Mouse (Mus musculus) forebrain, embryonic 14.5 days (tissue): Measurements from ENCODE around the gene C030005K15Rik. TPM values are rescaled to one million over a fixed set of nuclear protein-coding genes. Genes with fewer than 3 reads are reported as not detected.

Source experiments
- ATAC-seq: fragments of 200-750 bp; cut with Nextera tagmentation; 2 replicates; pipeline ENCODE4 v1.8.0; 2017; ENCODE audit warnings: mild to moderate bottlenecking, moderate library complexity
- DNase-seq: peaks from one replicate; pipeline ENCODE4 v3.0.0-alpha.2; 2015; ENCODE audit warnings: low spot score
- H3K27ac ChIP-seq: fragments of 300-500 bp; sonication (generic); 2 replicates; pipeline ENCODE4 v1.5.1; 2014; ENCODE audit warnings: low read depth, mild to moderate bottlenecking, control low read depth, low read length, moderate library complexity
- H3K27me3 ChIP-seq: fragments of 300-500 bp; sonication (generic); replicated peaks from 2 replicates; pipeline ENCODE4 v1.6.1; 2014; ENCODE audit warnings: low read length, control low read depth, mixed read lengths; ENCODE audit not compliant: control insufficient read depth, insufficient read depth
- H3K36me3 ChIP-seq: fragments of 300-500 bp; sonication (generic); 2 replicates; pipeline ENCODE4 v1.6.1; 2014; ENCODE audit warnings: low read length, control low read depth; ENCODE audit not compliant: control insufficient read depth, insufficient read depth
- H3K4me1 ChIP-seq: fragments of 300-500 bp; sonication (generic); 2 replicates; pipeline ENCODE4 v1.6.1; 2014; ENCODE audit warnings: antibody characterized with exemption, low read length, control low read depth; ENCODE audit not compliant: control insufficient read depth, insufficient read depth
- H3K4me2 ChIP-seq: fragments of 300-500 bp; sonication (generic); 2 replicates; pipeline ENCODE4 v1.6.1; 2014; ENCODE audit warnings: mild to moderate bottlenecking, control low read depth, low read length
- H3K4me3 ChIP-seq: fragments of 300-500 bp; sonication (generic); 2 replicates; pipeline ENCODE4 v1.5.1; 2014; ENCODE audit warnings: low read depth, low read length, control low read depth
- H3K9ac ChIP-seq: fragments of 300-500 bp; sonication (generic); 2 replicates; pipeline ENCODE4 v1.6.1; 2014; ENCODE audit warnings: mild to moderate bottlenecking, low read length, control low read depth, moderate library complexity
- H3K9me3 ChIP-seq: fragments of 300-500 bp; sonication (generic); replicated peaks from 2 replicates; pipeline ENCODE4 v1.6.1; 2016; ENCODE audit warnings: low read length, control low read depth, mixed read lengths; ENCODE audit not compliant: control insufficient read depth
- WGBS: fragments of 180-500 bp; shearing (Covaris S2); extraction: QIAGEN DNeasy Blood & Tissue Kit; methylation state at CpG from one replicate; pipeline ENCODE4 v1.1.7; 2014; 5-methylcytosine and 5-hydroxymethylcytosine counted together
- polyA plus RNA-seq: library from polyadenylated mRNA; unstranded; fragments of >200 nt; fragmentation: Nextera tagmentation; extraction: Ambion mirVana; gene quantifications from 2 replicates; pipeline ENCODE4 v1.2.1, GENCODE M21; 2014

The C030005K15Rik gene
- polyA plus RNA-seq, 1 experiment from 2014 or later = not detected

- Histone ChIP-seq H3K9ac (no peak overlapping the region), H3K4me3 (no peak overlapping the region), H3K9me3 (no peaks in the 10 kb centered on the region), H3K36me3 (no peaks in the 10 kb centered on the region), H3K4me1 (no peaks in the 10 kb centered on the region), H3K4me2 (no peak overlapping the region), H3K27me3 (no peaks in the 10 kb centered on the region), H3K27ac (no peak overlapping the region)
- DNase-seq (peak; percentile 68), ATAC-seq (peak; percentile 62; the same call in 1 of the 2 replicates)
- WGBS = 66% methylated on average over 3 of the region's 3 CpGs
These were observed 11.2 kb downstream of the C030005K15Rik start for GRCm38 (mm10) chr10:97715289-97715906.

GRCm38 (mm10) chr10:97714584-97714983, 12.0 kb downstream of the C030005K15Rik start:
- Histone ChIP-seq H3K9me3 (no peaks in the 10 kb centered on the region), H3K36me3 (no peaks in the 10 kb centered on the region), H3K9ac (no peak overlapping the region), H3K4me3 (no peak overlapping the region), H3K27ac (no peak overlapping the region), H3K27me3 (no peaks in the 10 kb centered on the region), H3K4me1 (no peaks in the 10 kb centered on the region), H3K4me2 (no peak overlapping the region)
- no peak for ATAC-seq
- no peak for DNase-seq
- 50% methylated on average over 4 of the region's 4 CpGs for WGBS

- Histone ChIP-seq H3K9me3 (no peaks in the 10 kb centered on the region), H3K27me3 (no peaks in the 10 kb centered on the region), H3K4me2 (no peak overlapping the region), H3K9ac (no peak overlapping the region), H3K27ac (no peak overlapping the region), H3K4me1 (no peaks in the 10 kb centered on the region), H3K4me3 (no peak overlapping the region), H3K36me3 (no peaks in the 10 kb centered on the region)
- DNase-seq (peak; percentile 89), ATAC-seq (peak; percentile 64)
- WGBS = 5% methylated on average over 5 of the region's 5 CpGs
These were observed 13.9 kb downstream of the C030005K15Rik start for GRCm38 (mm10) chr10:97712687-97713086.

- 0 out of 2 replicates have a peak, but pooled peaks have one; percentile 32 for ATAC-seq
- Histone ChIP-seq H3K4me3 (no peak overlapping the region), H3K27me3 (no peaks in the 10 kb centered on the region), H3K27ac (no peak overlapping the region), H3K4me2 (no peak overlapping the region), H3K36me3 (no peaks in the 10 kb centered on the region), H3K9ac (no peak overlapping the region), H3K4me1 (no peaks in the 10 kb centered on the region), H3K9me3 (no peaks in the 10 kb centered on the region)
- DNase-seq = peak; percentile 87
- WGBS = 46% methylated on average over 1 of the region's 1 CpGs
These were observed 22.0 kb downstream of the C030005K15Rik start for GRCm38 (mm10) chr10:97704562-97704961.

- H3K4me2 ChIP-seq = no peak overlapping the region
- H3K27ac ChIP-seq = no peak overlapping the region
- no peak overlapping the region for H3K9ac ChIP-seq
- H3K4me1 ChIP-seq = no peaks in the 10 kb centered on the region
- ATAC-seq (no peak), DNase-seq (no peak)
- H3K4me3 ChIP-seq = no peak overlapping the region
- no peaks in the 10 kb centered on the region for H3K36me3 ChIP-seq
- H3K9me3 ChIP-seq = no peaks in the 10 kb centered on the region
- no peaks in the 10 kb centered on the region for H3K27me3 ChIP-seq
These were observed 24.2 kb downstream of the C030005K15Rik start for GRCm38 (mm10) chr10:97702321-97702720.

GRCm38 (mm10) chr10:97693398-97694135, 33.0 kb downstream of the C030005K15Rik start:
- H3K4me2 ChIP-seq = no peak overlapping the region
- ATAC-seq = no peak
- no peaks in the 10 kb centered on the region for H3K27me3 ChIP-seq
- no peak overlapping the region for H3K27ac ChIP-seq
- H3K9me3 ChIP-seq = no peaks in the 10 kb centered on the region
- H3K9ac ChIP-seq = no peak overlapping the region
- 93% methylated on average over 36 of the region's 37 CpGs for WGBS
- no peak overlapping the region for H3K4me3 ChIP-seq
- H3K36me3 ChIP-seq = no peaks in the 10 kb centered on the region
- no peak for DNase-seq
- H3K4me1 ChIP-seq = no peaks in the 10 kb centered on the region

GRCm38 (mm10) chr10:97692913-97693312, 33.6 kb downstream of the C030005K15Rik start, which contains the start of gene Ccer1:
Ccer1 (plus strand) TSS chr10:97693059.
- DNase-seq (no peak), ATAC-seq (no peak)
- WGBS = 87% methylated on average over 19 of the region's 20 CpGs
- Histone ChIP-seq H3K36me3 (no peaks in the 10 kb centered on the region), H3K4me3 (no peak within 1 kb of the TSS), H3K27me3 (no peaks in the 10 kb centered on the region), H3K9me3 (no peaks in the 10 kb centered on the region), H3K4me1 (no peaks in the 10 kb centered on the region), H3K9ac (no peak within 1 kb of the TSS), H3K4me2 (no peak within 1 kb of the TSS), H3K27ac (no peak within 1 kb of the TSS)

- Histone ChIP-seq H3K4me3 (no peak overlapping the region), H3K36me3 (no peaks in the 10 kb centered on the region), H3K9me3 (no peaks in the 10 kb centered on the region), H3K4me2 (no peak overlapping the region), H3K27ac (no peak overlapping the region), H3K4me1 (no peaks in the 10 kb centered on the region), H3K9ac (no peak overlapping the region), H3K27me3 (no peaks in the 10 kb centered on the region)
- peak; percentile 57; the same call in 1 of the 2 replicates for ATAC-seq
- DNase-seq = peak; percentile 74
- whole genome bisulfite sequencing = 85% methylated on average over 3 of the region's 3 CpGs
These were observed 37.1 kb downstream of the C030005K15Rik start for GRCm38 (mm10) chr10:97689425-97689824.

GRCm38 (mm10) chr10:97687198-97687597, 39.4 kb downstream of the C030005K15Rik start:
- Histone ChIP-seq H3K4me1 (no peaks in the 10 kb centered on the region), H3K9me3 (no peaks in the 10 kb centered on the region), H3K4me3 (no peak overlapping the region), H3K9ac (no peak overlapping the region), H3K27me3 (no peaks in the 10 kb centered on the region), H3K36me3 (no peaks in the 10 kb centered on the region), H3K27ac (no peak overlapping the region), H3K4me2 (no peak overlapping the region)
- no peak for DNase-seq
- ATAC-seq = no peak
- WGBS = 85% methylated on average over 1 of the region's 1 CpGs
